Mouse (Mus musculus): ENCODE data around the gene Mtmr14. TPM values are rescaled to one million over a fixed set of nuclear protein-coding genes. Genes with fewer than 3 reads are reported as not detected.

Mtmr14 gene
- polyA plus RNA-seq (2017; shearing (Covaris generic)), result 19.5 TPM

DNA sequence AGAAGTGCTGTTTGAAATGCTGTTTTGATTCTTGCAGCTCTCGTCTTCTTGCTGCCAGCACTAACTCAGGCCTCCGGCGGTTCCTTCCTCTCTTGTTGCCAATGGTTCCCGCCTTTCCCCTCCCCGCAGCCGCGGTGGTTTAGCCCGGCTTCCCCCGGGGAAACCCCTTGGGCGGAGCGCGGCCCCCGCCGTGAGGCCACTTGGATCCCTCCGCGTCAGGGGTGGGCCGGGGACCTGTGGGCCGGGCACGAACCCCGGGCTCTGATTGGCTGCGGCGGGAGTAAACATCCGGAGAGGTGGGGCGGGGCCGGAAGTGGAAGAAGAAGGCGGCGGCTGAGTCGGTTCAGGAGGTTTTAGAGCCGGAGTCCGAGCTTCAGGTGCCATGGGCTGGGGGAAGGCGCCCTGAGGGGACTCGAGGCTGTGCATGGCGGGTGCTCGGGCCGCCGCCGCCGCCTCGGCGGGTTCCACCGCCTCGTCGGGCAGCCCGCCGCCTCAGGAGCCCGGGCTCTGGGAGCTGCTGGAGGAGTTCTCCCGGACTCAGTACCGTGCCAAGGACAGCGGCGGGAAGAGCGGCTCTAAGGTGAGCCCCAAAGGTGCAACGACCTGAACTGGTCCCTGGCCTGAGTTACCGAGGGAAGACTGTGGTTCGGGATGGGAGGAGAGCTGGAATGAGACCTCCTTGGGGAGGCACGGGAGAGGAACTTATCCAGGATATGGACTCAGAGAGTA, at the start of gene Mtmr14:
Gene Mtmr14, plus strand, starts transcription at position 302 of the 729 bp plus-strand sequence.

DNA sequence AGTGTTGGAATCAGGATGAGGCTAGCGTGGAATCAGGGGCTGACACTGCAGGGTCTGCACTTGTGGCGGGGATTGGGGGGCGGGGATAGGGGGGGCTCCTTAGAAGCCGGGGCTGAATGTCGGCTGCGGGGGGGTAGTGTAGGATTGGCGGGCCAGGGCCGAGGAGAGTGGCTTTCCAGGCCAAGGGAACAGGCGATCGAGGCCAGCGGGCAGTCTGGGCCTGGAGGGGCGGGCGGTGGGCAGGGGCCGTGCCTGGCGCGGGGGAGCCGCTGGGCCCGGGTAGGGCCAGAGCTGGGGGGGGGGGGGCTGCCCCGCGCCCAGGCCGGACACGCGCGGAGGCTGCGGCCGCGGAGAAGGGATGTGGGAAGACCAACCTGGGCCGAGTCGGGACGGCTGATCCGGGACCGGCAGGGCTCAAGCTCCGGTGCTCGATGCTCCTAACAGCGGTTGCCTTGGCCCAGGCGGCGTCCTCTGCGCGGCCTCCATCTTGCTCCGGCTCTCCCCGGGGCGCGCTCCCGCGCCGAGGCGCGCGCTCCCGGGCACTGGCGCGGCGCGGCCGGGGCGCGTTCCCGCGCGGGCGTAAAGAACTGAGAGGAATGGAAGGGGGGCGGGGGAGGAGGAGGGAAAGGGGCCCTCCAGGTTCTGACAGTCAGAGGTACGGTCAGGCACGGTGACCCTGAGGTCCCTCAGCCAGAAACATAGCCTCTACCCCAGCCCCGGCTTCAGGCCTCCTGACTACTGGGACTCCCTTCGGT, 42.6 kb upstream of the Mtmr14 start, which contains the start of gene Lhfpl4:
Gene Lhfpl4, minus strand, starts transcription at position 544 of the 755 bp plus-strand sequence.

GRCm38 (mm10) chr6:113282101-113282802, 44.6 kb downstream of the Mtmr14 start, which contains the start of gene Cpne9:
Cpne9 (plus strand) TSS chr6:113282307.

GRCm38 (mm10) chr6:113306986-113307349, 69.3 kb downstream of the Mtmr14 start, which contains the start of gene Brpf1:
Brpf1 (plus strand) TSS chr6:113307137.

DNA sequence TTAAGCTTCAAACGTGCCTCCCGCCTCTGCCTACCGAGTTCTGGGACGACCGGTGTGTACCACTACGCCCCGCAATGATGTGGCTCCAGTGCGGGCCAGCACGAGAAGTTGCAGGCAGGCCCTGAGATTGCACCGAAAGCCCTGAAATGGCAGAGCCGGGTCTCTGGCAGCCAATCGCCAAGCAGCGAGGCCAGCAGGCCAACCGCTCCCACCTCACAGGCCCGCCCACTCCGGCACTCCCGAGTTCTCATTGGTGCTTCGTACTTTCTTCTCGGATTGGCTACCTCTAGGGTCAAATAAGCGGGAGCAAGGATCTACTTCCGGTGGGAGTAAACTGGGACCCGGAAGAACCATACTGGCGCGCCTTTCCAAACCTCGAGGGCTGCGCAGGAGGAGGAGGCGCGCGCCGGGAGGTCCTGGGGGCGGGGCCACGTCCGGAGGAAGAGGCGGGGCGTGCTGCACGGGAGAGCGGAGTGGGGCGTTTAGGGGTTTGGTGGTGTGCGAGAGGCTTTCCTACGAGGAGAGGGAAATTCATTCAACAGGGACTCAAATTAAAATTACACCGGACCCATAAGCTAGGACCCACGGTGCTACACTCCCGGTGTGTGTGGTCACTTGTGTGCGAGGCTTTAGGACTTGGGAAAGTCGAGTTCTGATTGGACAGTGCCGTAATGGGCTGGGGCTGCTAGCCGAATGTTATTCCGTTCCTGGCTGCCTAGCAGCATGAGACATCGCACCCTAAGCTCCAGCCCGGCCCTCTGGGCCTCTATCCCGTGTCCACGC, 89.1 kb downstream of the Mtmr14 start, which contains the start of gene Ogg1:
Gene Ogg1, plus strand, starts transcription at position 440 of the 783 bp plus-strand sequence.

Other genes with a start within 250 kb of the Mtmr14 start
- gene Thumpd3, start 191.6 kb upstream of the Mtmr14 start, polyA plus RNA-seq (2017; shearing (Covaris generic)), result 99.5 TPM
- gene Setd5, start 160.5 kb upstream of the Mtmr14 start, polyA plus RNA-seq (2017; shearing (Covaris generic)), result 50.6 TPM
- 0.21 TPM for gene Lhfpl4, start 42.5 kb upstream of the Mtmr14 start, polyA plus RNA-seq (2017; shearing (Covaris generic))
- not detected for gene Cpne9, start 44.5 kb downstream of the Mtmr14 start, polyA plus RNA-seq (2017; shearing (Covaris generic))
- gene Brpf1, start 69.3 kb downstream of the Mtmr14 start, polyA plus RNA-seq (2017; shearing (Covaris generic)), result 37.0 TPM
- gene Ogg1, start 89.1 kb downstream of the Mtmr14 start, polyA plus RNA-seq (2017; shearing (Covaris generic)), result 14.3 TPM
- gene Camk1, start 106.1 kb downstream of the Mtmr14 start, polyA plus RNA-seq (2017; shearing (Covaris generic)), result 2.7 TPM
- 66.9 TPM for gene Tada3, start 140.0 kb downstream of the Mtmr14 start, polyA plus RNA-seq (2017; shearing (Covaris generic))
- 593 TPM for gene Arpc4, start 140.3 kb downstream of the Mtmr14 start, polyA plus RNA-seq (2017; shearing (Covaris generic))
- 16.9 TPM for gene Ttll3, start 151.4 kb downstream of the Mtmr14 start, polyA plus RNA-seq (2017; shearing (Covaris generic))
- 19.9 TPM for gene Rpusd3, start 181.5 kb downstream of the Mtmr14 start, polyA plus RNA-seq (2017; shearing (Covaris generic))
- gene Cidec, start 197.9 kb downstream of the Mtmr14 start, polyA plus RNA-seq (2017; shearing (Covaris generic)), result not detected
- gene Jagn1, start 204.7 kb downstream of the Mtmr14 start, polyA plus RNA-seq (2017; shearing (Covaris generic)), result 71.0 TPM
- 0.25 TPM for gene Il17re, start 220.6 kb downstream of the Mtmr14 start, polyA plus RNA-seq (2017; shearing (Covaris generic))
- gene Il17rc, start 233.6 kb downstream of the Mtmr14 start, polyA plus RNA-seq (2017; shearing (Covaris generic)), result 0.65 TPM
- 12.5 TPM for gene Creld1, start 245.5 kb downstream of the Mtmr14 start, polyA plus RNA-seq (2017; shearing (Covaris generic))